Mouse (Mus musculus): ENCODE data around the gene Stab1. TPM values are rescaled to one million over a fixed set of nuclear protein-coding genes. Genes with fewer than 3 reads are reported as not detected.

The Stab1 gene
- total RNA-seq, 1 experiment from 2014 or later = not detected

DNA sequence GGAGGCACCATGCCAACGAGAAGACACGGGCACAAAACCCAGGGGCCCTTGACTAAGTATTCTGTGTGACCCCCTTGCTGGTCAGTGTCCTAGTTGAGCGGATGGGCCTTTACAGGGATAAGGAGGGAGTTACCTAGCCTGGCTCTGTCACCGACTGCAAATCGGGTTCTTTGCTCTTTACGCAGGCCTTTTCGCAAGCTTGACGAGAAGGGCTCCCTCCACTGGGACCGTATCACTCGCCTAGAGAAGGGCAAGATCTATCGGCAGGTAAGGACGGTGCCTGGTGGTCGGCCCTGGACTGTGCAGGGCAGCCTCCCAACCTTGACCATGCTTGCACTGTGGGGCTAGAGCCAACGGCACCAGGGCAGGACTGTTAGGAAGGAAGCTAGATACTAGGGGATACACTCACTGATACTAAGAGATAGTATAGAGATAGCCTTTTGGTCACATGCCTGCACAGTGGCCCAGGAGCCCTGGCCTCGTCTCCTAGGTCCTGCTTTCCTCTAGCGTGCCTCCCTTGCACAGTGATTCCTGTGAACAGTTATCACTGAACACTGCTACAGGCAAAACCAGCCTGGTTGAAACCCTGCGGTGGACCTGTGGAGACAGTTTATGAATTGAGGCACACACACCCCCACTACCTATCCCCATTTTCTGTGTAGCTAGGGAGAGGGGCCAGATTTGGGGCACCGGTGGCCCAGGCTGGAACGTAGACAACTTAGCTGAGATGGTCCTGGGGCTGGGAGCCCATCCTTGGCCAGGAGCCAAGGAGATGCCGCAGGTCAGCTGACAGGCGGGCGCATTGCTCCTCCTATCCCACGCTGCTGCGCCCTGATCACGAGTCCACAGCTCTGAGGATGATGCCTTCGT, 31.8 kb downstream of the Stab1 start:
- no peak for ATAC-seq (replicated peaks; ENCODE audit: insufficient number of reproducible peaks, low FRiP score, low TSS enrichment, poor library complexity, severe bottlenecking)

DNA sequence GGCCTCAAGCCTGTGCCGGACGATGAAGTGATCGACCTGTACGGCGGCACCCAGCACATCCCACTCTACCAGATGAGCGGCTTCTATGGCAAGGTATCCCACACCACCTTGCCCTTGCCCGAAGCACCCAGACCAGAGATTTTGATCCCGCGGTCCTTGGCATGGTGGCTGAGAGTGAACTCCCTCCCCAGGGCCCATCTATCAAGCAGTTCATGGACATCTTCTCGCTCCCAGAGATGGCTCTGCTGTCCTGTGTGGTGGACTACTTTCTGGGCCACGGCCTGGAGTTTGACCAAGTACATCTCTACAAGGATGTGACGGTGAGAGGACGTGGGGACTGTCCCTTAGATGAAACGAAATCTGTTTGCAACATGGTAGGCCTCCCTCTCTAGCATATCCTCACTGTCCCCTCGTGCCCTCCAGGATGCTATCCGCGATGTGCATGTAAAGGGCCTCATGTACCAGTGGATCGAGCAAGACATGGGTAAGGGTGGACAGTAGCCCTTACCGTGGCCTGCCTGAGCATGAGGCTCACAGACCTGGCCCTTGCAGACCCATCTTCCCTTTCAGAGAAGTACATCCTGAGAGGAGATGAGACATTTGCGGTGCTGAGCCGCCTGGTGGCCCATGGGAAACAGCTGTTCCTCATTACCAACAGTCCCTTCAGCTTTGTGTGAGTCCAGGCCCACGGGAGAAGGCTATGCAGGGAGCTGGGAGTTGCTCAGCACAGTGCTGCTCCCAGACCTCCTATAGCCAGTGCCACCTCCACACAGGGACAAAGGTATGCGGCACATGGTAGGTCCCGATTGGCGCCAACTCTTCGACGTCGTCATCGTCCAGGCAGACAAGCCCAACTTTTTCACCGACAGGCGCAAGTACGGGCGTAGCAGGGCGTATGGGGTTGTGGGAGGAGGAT, 32.7 kb downstream of the Stab1 start:
- ATAC-seq (replicated peaks; ENCODE audit: insufficient number of reproducible peaks, low FRiP score, low TSS enrichment, poor library complexity, severe bottlenecking) = no peak

DNA sequence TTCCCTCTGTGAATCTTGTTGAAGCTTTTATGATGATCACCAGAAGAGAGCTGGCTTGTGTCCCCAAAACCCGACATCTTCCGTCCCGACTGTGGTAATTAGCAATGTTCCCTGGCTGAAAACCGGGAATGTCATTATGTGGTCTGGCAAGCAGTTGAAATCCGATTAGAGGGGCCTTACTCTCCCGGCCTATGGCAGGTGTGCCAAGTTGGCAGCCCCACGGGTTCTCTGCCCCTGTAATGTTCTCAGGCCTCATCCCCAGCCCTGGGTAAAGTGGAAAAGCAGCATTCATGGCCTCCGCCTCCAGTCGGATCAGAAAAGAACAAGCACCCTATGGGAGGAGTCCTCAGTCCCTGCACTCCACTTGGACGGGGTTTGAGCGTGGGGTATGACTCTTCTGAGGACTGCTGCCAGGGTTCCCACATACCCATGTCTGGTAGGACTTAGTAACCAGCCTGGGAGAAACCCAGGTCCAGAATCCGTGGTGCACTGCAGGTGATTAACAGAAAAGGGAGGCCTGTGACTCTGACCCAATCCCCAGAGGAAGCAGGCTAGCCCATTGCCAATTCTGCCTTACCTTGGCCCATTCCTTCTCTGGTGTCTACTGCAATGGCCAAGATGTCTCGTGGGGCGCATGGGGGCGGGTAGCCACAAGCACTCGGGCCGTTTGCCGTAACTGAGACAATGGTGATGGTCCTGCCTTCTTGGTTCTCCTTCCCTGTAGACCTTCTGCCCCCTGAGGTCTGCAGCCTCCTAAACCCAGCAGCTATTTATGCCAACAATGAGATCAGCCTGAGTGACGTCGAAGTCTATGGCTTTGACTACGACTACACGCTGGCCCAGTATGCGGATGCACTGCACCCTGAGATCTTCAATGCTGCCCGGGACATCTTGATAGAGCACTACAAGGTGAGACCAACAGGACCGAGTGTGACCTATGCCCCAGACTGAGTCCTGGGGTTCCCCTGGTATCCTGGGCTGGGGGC, 34.1 kb downstream of the Stab1 start:
- no peak for ATAC-seq (replicated peaks; ENCODE audit: insufficient number of reproducible peaks, low FRiP score, low TSS enrichment, poor library complexity, severe bottlenecking)

DNA sequence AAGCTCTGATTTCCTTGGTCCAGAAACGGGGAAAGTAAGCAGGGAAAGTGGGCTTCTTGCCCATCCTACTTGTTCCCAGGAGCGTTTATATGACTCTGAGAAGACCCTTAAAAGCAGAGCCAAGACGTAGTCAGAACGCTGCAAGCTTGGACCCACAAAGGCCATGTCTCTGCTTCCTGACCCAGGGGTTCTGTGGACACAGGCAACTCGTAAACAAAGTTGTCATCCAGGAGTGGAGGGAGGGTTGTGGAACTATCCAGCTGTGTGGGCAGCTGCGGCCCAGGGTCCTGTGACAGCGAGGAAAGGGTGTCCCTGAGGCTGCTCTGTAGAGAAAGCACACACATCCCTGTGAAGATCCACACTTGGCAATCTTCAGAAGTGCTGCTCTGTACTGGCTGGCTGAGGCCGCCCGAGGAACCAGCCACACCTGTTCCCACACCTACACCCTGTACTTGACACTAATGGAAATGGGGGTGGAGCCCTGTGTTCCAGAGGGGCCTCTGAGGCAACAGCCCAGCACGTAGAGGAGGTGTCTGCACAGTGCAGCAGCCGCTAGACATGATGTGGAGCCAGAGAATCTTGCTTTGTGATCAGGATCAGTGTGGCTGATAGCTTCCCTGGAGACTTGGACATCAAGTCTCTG, 35.3 kb downstream of the Stab1 start:
- ATAC-seq (replicated peaks; ENCODE audit: insufficient number of reproducible peaks, low FRiP score, low TSS enrichment, poor library complexity, severe bottlenecking) = no peak

DNA sequence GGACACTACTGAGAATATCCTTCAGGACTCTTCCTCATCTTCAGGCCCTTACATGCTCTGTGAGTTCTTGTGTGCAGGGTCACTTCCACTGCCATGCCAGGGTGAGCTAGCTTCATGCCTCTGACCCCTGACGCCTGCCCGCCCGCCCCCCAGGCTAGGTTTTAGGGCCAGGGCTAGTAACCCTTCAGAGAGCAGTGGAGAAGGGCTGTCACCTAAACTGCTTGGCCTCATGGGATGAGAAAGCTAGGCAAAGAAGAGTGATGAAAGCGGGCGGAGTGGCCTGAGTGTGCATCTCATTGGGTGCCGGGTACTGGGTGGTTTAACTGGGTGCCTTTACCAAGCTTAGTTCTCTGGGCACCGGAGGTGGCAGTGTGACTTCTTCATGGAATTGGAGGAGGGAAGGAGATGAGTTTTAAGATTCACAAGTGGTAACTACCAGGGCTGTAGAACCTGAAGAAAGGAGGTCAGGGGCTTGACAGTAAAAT, 35.9 kb downstream of the Stab1 start:
- ATAC-seq (replicated peaks; ENCODE audit: insufficient number of reproducible peaks, low FRiP score, low TSS enrichment, poor library complexity, severe bottlenecking) = no peak

DNA sequence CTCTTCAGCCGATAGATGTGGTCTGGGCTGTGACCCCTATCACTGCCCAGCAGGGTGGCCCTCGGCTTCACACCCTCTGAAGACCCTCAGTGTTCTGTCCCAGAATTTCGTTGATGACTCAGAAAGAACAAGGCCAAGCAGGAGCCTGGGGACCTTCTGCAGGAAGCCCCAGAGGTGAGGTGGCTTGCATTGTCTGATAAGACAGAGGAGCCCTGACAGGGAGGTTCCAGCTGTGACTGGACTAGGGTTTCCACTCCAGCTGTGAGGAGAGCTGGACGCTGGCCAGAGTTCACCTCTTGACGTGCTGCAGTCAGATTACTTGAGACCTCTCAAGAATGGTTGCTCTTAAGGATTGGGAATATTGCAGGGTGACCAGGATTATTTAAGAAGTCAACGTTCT, 36.4 kb downstream of the Stab1 start:
- no peak for ATAC-seq (replicated peaks; ENCODE audit: insufficient number of reproducible peaks, low FRiP score, low TSS enrichment, poor library complexity, severe bottlenecking)

DNA sequence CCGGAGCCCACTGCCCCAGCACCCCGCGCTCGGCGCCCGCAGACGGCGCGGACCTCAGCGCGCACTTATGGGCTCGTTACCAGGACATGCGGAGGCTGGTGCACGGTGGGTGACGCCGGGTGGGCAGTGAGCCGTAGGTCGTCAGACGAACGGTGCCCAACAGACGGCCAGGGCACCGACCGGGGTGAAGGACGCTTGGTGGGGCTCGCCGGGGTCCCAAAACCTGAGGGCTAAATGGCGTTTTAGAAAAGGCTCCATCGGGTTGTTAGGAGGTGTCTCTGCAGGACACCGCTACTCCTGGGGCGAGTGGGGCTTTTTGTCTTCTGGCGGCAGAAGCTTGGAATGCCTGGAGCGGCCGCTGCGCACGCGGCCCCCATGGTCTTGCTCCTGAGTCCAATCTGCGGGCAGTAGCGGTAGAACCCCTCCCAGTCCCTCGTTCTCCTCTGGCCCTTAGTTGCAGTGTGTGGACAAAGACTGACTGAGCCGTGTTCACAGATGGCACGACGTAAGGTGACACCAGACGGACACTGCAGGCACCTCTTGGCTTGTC, 37.1 kb downstream of the Stab1 start:
- no peak for ATAC-seq (replicated peaks; ENCODE audit: insufficient number of reproducible peaks, low FRiP score, low TSS enrichment, poor library complexity, severe bottlenecking)

DNA sequence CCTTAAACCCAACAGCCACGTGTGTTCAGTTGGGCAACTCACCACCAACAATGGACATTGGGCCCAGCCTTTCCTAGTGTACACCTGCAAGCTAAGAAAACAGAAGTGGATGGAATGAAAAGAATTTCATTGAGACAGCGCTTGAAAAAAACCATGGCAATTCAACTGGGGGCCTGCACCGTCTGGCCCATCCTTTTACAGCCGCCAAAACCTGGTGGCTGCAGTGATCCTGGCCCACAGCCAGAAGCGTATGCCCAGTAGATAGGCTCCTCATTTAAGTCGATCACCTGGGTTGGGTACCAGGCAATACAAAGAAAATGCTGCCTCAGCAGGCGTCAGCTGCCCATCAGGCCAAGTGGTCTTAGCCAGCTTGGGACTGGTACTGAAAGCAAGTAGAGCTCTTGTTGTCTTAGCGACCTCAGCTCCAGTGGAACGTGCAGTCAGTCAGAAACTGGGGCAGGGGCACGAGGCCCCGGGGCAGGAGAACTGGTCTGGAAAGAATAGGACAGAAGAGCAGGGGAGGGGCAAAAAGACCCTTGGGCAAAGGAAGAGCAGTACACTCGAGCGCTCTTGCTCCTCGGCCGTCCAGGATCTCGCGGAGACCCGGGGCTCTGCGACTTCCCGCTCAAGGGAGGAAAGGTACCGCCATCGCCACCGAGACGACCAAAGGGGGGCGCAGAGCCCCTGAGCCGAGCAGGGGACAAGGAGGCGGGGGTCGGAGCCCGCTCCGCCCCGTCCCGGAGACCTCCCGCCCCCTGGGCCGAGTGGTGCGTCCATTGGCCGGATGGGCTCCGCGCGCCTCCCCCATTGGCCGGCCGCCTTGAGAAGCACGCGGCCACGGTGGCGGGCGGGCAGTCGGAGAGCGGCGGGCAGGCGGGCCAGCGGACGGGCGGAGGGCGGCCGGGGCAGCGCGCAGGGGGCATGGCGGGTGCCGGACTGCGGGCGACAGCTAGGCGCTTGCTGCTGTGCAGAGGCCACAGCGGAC, 37.9 kb downstream of the Stab1 start, which contains the start of gene Nt5dc2:
Gene Nt5dc2 (plus strand): TSS at position 818 of the 985 bp plus-strand sequence.
- ATAC-seq (replicated peaks; ENCODE audit: insufficient number of reproducible peaks, low FRiP score, low TSS enrichment, poor library complexity, severe bottlenecking) = peak; percentile 43; the same call in 1 of the 2 replicates

DNA sequence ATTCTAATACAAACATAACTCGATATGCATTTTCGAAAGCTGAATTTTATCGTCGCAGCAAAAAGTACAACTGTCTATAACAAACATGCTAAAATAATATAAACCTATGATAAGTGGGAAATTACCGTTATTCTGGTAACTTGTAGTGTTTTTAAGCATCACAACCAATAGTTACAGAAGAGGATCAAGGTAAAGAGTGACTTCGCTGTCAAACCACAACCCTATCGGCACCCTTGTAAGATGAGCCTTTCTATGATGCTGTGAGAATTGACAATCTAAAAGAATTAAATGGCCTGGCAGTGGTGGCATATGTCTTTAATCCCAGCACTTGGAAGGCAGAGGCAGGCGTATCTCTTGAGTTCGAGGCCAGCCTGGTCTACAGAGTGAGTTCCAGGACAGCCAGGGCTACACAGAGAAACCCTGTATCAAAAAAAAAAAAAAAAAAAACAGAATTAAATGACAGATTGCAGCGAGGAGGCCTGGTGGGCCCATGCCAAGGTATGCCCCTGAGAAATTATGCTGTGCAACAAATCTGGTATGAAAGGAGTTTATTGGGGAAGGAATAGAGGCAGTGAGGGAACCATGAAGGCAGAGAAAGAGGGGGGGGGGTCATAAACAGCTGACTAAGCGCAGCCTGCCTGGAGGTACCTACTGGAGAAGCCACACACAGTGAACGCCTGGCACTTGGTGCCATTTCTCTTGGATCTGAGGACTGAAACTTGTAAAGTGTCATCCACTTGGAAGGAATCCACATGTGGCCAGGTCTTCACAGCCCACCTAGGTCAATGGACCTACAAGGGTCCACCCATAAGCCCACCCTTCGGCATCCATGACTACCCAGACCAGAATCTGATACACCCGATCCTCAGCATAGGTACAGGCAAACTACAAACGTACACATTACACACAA, 38.9 kb downstream of the Stab1 start:
- ATAC-seq (replicated peaks; ENCODE audit: insufficient number of reproducible peaks, low FRiP score, low TSS enrichment, poor library complexity, severe bottlenecking) = no peak

DNA sequence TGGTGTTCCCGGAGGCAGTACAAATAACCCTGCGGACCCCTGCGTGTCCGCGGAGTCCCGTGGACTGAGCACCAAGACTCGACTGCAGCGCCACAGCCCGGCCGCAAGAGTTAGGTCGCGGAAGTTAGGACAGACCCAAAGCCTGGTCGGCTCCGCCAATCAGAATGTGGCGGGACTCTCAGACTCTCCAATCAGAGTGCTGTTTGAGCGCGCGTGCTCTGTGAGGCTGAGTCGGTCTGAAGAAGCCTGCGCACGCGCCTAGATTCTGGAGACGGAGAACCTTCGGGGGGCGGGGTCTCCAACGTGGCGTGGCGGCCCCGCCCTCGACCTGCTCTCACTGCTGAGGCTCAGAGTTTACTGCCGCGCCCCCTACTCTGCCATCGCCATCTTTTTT, 39.6 kb downstream of the Stab1 start, which contains the start of gene Smim4:
Gene Smim4 (minus strand): TSS at position 131 of the 394 bp plus-strand sequence.
- ATAC-seq (replicated peaks; ENCODE audit: insufficient number of reproducible peaks, low FRiP score, low TSS enrichment, poor library complexity, severe bottlenecking) = peak; percentile 94

DNA sequence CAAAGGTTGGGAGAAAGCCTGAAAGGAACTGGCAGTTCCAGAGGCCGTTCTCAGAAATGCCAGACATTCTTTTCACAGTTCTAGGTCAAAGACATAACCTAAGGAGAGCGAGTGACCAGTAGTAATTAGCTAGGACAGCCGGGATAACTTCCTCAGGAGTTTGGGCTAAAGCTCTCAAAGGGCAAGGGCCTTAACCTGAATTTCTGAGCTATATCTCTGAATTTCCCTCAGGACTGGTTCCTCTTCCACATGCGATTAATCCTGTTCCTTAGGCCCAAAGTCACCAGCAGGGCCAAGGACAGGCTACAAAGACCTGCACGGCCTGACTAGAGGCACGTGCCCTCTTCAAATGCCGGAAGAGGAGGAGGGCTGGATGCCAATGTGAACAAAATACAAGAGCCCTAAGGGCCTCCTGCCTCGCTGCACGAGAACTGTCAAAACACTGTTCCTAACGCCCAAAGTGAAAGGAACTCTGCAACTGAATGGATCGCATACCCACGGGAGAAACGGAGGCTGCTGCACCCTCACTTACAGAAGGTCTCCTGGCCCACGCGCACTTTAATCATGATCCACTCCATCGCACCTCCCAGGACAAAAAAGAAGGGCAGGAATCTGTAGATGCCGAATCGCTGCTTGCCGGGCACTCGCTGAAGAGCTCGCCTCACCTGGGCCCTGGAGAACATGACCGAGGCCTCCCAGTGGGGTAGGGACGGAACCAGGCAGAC, 40.2 kb downstream of the Stab1 start:
- peak; percentile 10; the same call in 1 of the 2 replicates for ATAC-seq (replicated peaks; ENCODE audit: insufficient number of reproducible peaks, low FRiP score, low TSS enrichment, poor library complexity, severe bottlenecking)

DNA sequence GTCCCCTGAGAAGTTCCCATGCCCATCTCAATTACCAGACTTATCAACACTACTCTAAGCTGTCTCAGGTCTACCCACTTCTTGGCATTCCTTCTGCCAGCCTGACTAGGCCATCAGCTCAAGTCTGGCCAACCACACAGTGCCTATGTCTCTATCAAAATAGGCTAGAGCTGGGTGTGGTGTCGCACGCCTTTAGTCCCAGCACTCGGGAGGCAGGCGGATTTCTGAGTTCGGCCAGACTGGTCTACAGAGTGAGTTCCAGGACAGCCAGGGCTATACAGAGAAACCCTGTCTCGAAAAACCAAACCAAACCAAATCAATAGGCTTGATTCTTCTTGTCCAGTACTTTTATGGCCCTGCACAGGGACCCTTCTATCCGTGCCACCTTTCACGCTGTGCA, 41.6 kb downstream of the Stab1 start:
- ATAC-seq (replicated peaks; ENCODE audit: insufficient number of reproducible peaks, low FRiP score, low TSS enrichment, poor library complexity, severe bottlenecking) = no peak

DNA sequence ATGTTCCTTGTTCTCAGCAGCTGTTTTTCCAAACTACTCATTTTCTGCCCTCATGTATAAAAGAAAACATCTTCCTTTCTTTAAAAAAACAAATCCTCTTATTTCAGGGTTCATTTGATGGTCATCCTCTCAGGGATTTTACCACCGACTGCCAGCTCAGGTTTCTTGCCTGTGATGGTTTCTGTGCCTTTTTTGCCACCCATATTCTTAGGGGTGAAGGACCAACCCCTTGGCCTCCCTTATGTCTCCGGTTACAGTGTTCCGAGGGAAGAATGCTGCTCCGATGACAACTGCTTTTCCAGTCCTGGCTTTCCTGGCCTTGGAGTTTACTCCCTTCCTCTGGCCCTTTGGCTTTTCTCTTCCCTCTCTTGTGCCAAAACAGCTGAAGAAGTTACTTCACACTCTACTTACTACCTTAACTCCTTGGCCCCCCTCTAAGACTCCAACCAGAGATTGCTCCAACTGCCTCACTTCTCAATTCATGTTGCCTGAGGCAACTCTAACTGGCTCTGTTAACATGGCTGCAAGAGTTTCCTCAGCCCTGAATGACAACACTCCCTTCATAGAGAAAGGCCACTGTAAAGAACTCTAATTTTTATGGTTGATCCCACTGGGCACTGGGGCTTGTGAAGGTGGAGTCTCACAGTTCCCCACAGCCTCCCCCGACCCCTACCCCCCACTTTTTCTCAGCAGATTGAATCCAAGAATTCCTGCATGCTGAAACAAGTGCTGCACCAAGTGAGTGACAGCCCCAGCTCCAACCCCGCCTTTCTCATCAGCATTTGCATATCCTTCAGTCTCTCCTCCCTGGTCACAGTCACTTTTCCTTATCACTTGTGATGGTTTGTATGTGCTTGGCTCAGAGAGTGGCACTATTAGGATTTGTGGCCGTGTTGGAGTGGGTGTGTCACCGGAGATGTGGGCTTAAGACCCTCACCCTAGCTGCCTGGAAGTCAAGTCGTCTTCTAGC, 43.0 kb downstream of the Stab1 start:
- ATAC-seq (replicated peaks; ENCODE audit: insufficient number of reproducible peaks, low FRiP score, low TSS enrichment, poor library complexity, severe bottlenecking) = no peak

DNA sequence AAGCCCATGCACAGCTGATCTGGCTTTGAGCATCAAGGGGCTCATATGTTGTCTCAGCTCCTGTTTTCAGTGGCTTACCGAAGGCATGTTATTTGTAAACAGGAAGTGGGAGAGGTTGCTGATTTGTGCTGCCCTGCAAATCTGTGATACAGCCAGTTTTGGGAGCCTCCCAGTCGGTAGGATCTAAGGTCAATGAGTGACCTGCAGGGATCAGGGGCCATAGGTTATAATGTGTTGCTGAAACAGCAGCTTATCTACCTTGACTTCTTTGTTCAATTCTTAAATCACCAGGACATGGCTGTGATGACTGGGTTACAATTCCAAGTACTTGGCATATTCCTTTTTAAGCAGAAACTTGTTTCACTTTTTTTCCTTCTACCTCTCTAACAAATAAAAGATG, 52.9 kb downstream of the Stab1 start:
- no peak for ATAC-seq (replicated peaks; ENCODE audit: insufficient number of reproducible peaks, low FRiP score, low TSS enrichment, poor library complexity, severe bottlenecking)

Measured in monocyte, adult 5-6 weeks (primary cell).